Mouse (Mus musculus) stomach, postnatal 0 days (tissue): ENCODE measurements at regions not wholly inside any gene's neighbourhood (a gene's known extent, or its start where the extent isn't known, plus 50 kb on each side); places are given as distances from the start of the nearest gene placed in this dataset.

Source experiments
- ATAC-seq: fragments of 200-750 bp; cut with Nextera tagmentation; 2 replicates; pipeline ENCODE4 v1.8.0; 2017; ENCODE audit not compliant: low FRiP score, low TSS enrichment
- DNase-seq: peaks from one replicate; pipeline ENCODE4 v3.0.0-alpha.2; 2016; ENCODE audit warnings: low spot score
- H3K27ac ChIP-seq: fragments of 300-500 bp; sonication (generic); replicated peaks from 2 replicates; pipeline ENCODE4 v1.5.1; 2014; ENCODE audit warnings: mild to moderate bottlenecking, control low read depth
- H3K27me3 ChIP-seq: fragments of 300-500 bp; sonication (generic); 2 replicates; pipeline ENCODE4 v1.6.1; 2014; ENCODE audit warnings: low read length; ENCODE audit not compliant: control insufficient read depth, insufficient read depth
- H3K36me3 ChIP-seq: fragments of 300-500 bp; sonication (generic); 2 replicates; pipeline ENCODE4 v1.6.1; 2014; ENCODE audit warnings: low read length, mixed read lengths; ENCODE audit not compliant: control insufficient read depth, insufficient read depth
- H3K4me1 ChIP-seq: fragments of 300-500 bp; sonication (generic); replicated peaks from 2 replicates; pipeline ENCODE4 v1.6.1; 2014; ENCODE audit warnings: antibody characterized with exemption; ENCODE audit not compliant: control insufficient read depth, insufficient read depth
- H3K4me2 ChIP-seq: fragments of 300-500 bp; sonication (generic); replicated peaks from 2 replicates; pipeline ENCODE4 v1.6.1; 2014; ENCODE audit warnings: low read depth, mild to moderate bottlenecking, control low read depth, moderate library complexity
- H3K4me3 ChIP-seq: fragments of 300-500 bp; sonication (generic); 2 replicates; pipeline ENCODE4 v1.5.1; 2014; ENCODE audit warnings: low read depth, low read length, control low read depth
- H3K9ac ChIP-seq: fragments of 300-500 bp; sonication (generic); 2 replicates; pipeline ENCODE4 v1.6.1; 2014; ENCODE audit warnings: mild to moderate bottlenecking, low read length, control low read depth, mixed read lengths
- H3K9me3 ChIP-seq: fragments of 300-500 bp; sonication (generic); 2 replicates; pipeline ENCODE4 v1.6.1; 2016; ENCODE audit warnings: low read length; ENCODE audit not compliant: control insufficient read depth
- CTCF ChIP-seq: IDR thresholded peaks from 2 replicates; pipeline ENCODE4 v1.5.1; 2016; ENCODE audit warnings: antibody characterized with exemption, low read depth, mild to moderate bottlenecking, moderate library complexity
- EP300 ChIP-seq: optimal IDR thresholded peaks from 2 replicates; pipeline ENCODE3; 2016; ENCODE audit warnings: antibody characterized with exemption
- WGBS: fragments of 180-500 bp; shearing (Covaris S2); extraction: QIAGEN DNeasy Blood & Tissue Kit; methylation state at CpG from one replicate; pipeline ENCODE4 v1.1.7; 2014; 5-methylcytosine and 5-hydroxymethylcytosine counted together

- Histone ChIP-seq H3K9ac (no peak overlapping the region), H3K9me3 (no peaks in the 10 kb centered on the region), H3K4me2 (no peak overlapping the region), H3K4me3 (no peak overlapping the region), H3K4me1 (no peaks in the 10 kb centered on the region), H3K36me3 (no peaks in the 10 kb centered on the region), H3K27me3 (no peaks in the 10 kb centered on the region), H3K27ac (no peak overlapping the region)
- DNase-seq: no peak
- 57% methylated on average over 7 of the region's 7 CpGs for WGBS
- no peak for ATAC-seq
- no peak for TF ChIP-seq EP300
- no peak for TF ChIP-seq CTCF
These were observed 84.5 kb downstream of the Pdgfa start for GRCm38 (mm10) chr5:138912711-138913105.

GRCm38 (mm10) chr5:138915068-138915467 is 82.1 kb downstream of the Pdgfa start:
- H3K4me2 ChIP-seq: no peak overlapping the region
- H3K27ac ChIP-seq: no peak overlapping the region
- no peak for DNase-seq
- no peaks in the 10 kb centered on the region for H3K4me1 ChIP-seq
- no peak overlapping the region for H3K9ac ChIP-seq
- TF ChIP-seq EP300: no peak
- no peak for TF ChIP-seq CTCF
- no peaks in the 10 kb centered on the region for H3K9me3 ChIP-seq
- 63% methylated on average over 4 of the region's 5 CpGs for WGBS
- no peaks in the 10 kb centered on the region for H3K36me3 ChIP-seq
- no peak for ATAC-seq
- H3K27me3 ChIP-seq: no peaks in the 10 kb centered on the region
- H3K4me3 ChIP-seq: no peak overlapping the region

- no peaks in the 10 kb centered on the region for H3K27me3 ChIP-seq
- DNase-seq (no peak), ATAC-seq (no peak)
- no peaks in the 10 kb centered on the region for H3K4me1 ChIP-seq
- no peak for TF ChIP-seq CTCF
- no peak for TF ChIP-seq EP300
- WGBS: 83% methylated on average over 4 of the region's 4 CpGs
- H3K9me3 ChIP-seq: no peaks in the 10 kb centered on the region
- no peaks in the 10 kb centered on the region for H3K36me3 ChIP-seq
- H3K9ac ChIP-seq: no peak overlapping the region
- H3K4me2 ChIP-seq: no peak overlapping the region
- no peak overlapping the region for H3K4me3 ChIP-seq
- no peak overlapping the region for H3K27ac ChIP-seq
These were observed 81.7 kb downstream of the Pdgfa start for GRCm38 (mm10) chr5:138915496-138915895.

GRCm38 (mm10) chr5:138920156-138920845 is 76.9 kb downstream of the Pdgfa start:
- 52% methylated on average over 7 of the region's 7 CpGs for WGBS

GRCm38 (mm10) chr5:138922116-138922515 is 75.1 kb downstream of the Pdgfa start:
- H3K36me3 ChIP-seq: no peaks in the 10 kb centered on the region
- TF ChIP-seq CTCF (no peak), EP300 (no peak)
- no peaks in the 10 kb centered on the region for H3K27me3 ChIP-seq
- ATAC-seq (no peak), DNase-seq (no peak)
- 69% methylated on average over 3 of the region's 3 CpGs for WGBS
- H3K4me1 ChIP-seq: no peaks in the 10 kb centered on the region
- no peaks in the 10 kb centered on the region for H3K9me3 ChIP-seq
- H3K9ac ChIP-seq: no peak overlapping the region
- no peak overlapping the region for H3K27ac ChIP-seq
- no peak overlapping the region for H3K4me2 ChIP-seq
- no peak overlapping the region for H3K4me3 ChIP-seq

More at GRCm38 (mm10) chr5:138920156-138920845, 76.9 kb downstream of the Pdgfa start:
- Histone ChIP-seq H3K27me3 (no peaks in the 10 kb centered on the region), H3K36me3 (no peaks in the 10 kb centered on the region), H3K4me1 (no peaks in the 10 kb centered on the region), H3K9ac (no peak overlapping the region), H3K9me3 (no peaks in the 10 kb centered on the region), H3K4me2 (no peak overlapping the region), H3K4me3 (no peak overlapping the region), H3K27ac (no peak overlapping the region)
- ATAC-seq (peak; percentile 58; the same call in 1 of the 2 replicates), DNase-seq (no peak)
- no peak; the same call in 1 of the 2 replicates for TF ChIP-seq CTCF
- no peak for TF ChIP-seq EP300
